Mouse (Mus musculus) neural tube, embryonic 11.5 days (tissue): ENCODE data around the gene Ttyh2. TPM values are rescaled to one million over a fixed set of nuclear protein-coding genes. Genes with fewer than 3 reads are reported as not detected.

Source experiments
- ATAC-seq: fragments of 200-750 bp; cut with Nextera tagmentation; 2 replicates; pipeline ENCODE4 v1.8.0; 2017; ENCODE audit warnings: moderate number of reproducible peaks, mild to moderate bottlenecking, moderate TSS enrichment, moderate library complexity; ENCODE audit not compliant: insufficient read depth, low FRiP score, low TSS enrichment
- DNase-seq: peaks from one replicate; pipeline ENCODE4 v3.0.0-alpha.2; 2015; ENCODE audit warnings: low spot score
- H3K27ac ChIP-seq: fragments of 300-500 bp; sonication (generic); 2 replicates; pipeline ENCODE4 v1.5.1; 2014; ENCODE audit warnings: low read depth, mild to moderate bottlenecking, low read length
- H3K27me3 ChIP-seq: fragments of 300-500 bp; sonication (generic); 2 replicates; pipeline ENCODE4 v1.6.1; 2014; ENCODE audit warnings: mild to moderate bottlenecking, low read length, mixed read lengths; ENCODE audit not compliant: control insufficient read depth, insufficient read depth
- H3K36me3 ChIP-seq: fragments of 300-500 bp; sonication (generic); 2 replicates; pipeline ENCODE4 v1.6.1; 2014; ENCODE audit warnings: mild to moderate bottlenecking, low read length, moderate library complexity, mixed read lengths; ENCODE audit not compliant: control insufficient read depth, insufficient read depth
- H3K4me1 ChIP-seq: fragments of 300-500 bp; sonication (generic); 2 replicates; pipeline ENCODE4 v1.6.1; 2014; ENCODE audit warnings: low read length, mixed read lengths; ENCODE audit not compliant: control insufficient read depth, insufficient read depth
- H3K4me2 ChIP-seq: fragments of 300-500 bp; sonication (generic); 2 replicates; pipeline ENCODE4 v1.6.1; 2014; ENCODE audit warnings: low read depth, mild to moderate bottlenecking, moderate library complexity
- H3K4me3 ChIP-seq: fragments of 300-500 bp; sonication (generic); 2 replicates; pipeline ENCODE4 v1.5.1; 2014; ENCODE audit warnings: low read depth, low read length
- H3K9ac ChIP-seq: fragments of 300-500 bp; sonication (generic); 2 replicates; pipeline ENCODE4 v1.6.1; 2014; ENCODE audit warnings: mild to moderate bottlenecking, low read length
- H3K9me3 ChIP-seq: fragments of 300-500 bp; sonication (generic); 2 replicates; pipeline ENCODE4 v1.6.1; 2016; ENCODE audit warnings: low read length; ENCODE audit not compliant: control insufficient read depth
- WGBS: fragments of 180-500 bp; shearing (Covaris S2); extraction: QIAGEN DNeasy Blood & Tissue Kit; methylation state at CpG from one replicate; pipeline ENCODE4 v1.1.7; 2014; 5-methylcytosine and 5-hydroxymethylcytosine counted together
- polyA plus RNA-seq: library from polyadenylated mRNA; unstranded; fragments of >200 nt; fragmentation: Nextera tagmentation; extraction: Ambion mirVana; gene quantifications from 2 replicates; pipeline ENCODE4 v1.2.1, GENCODE M21; 2014

Gene Ttyh2
- polyA plus RNA-seq, 1 experiment from 2014 or later, result 24.6 TPM

DNA sequence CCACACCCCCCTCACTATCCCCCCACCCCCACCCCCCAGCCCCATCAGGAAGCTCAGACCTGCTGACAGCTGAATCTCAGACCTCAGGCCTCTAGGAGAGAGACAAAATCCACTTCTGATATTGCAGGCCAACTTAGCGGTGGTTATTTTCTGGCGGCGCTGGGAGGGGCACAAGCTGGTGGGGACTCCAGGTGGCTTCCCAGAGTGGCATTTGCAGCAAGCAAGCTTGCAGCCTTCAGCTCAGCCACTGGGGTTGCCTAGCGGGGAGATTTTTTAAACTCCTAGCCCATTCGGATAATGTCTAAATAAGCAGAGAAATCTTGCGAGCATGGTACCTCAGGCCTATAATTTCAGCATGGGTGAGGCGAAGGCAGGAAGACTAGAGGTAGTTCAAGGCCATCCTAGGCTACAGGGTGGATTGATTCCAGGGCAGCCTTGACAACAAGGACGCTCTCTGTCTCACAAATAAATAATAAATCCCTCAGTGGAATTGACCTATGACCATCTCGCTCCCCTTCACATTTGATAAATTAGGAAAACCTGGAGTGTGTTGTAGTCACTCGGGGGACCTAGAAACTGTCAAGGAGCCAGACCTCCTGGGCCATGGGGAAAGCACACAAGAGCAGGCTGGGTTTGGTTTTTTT, 36.5 kb upstream of the Ttyh2 start:
- no peaks in the 10 kb centered on the region for H3K36me3 ChIP-seq
- ATAC-seq (no peak), DNase-seq (no peak)
- peaks cover 11% of the 10 kb centered on the region for H3K4me1 ChIP-seq
- no peak overlapping the region for H3K4me2 ChIP-seq
- no peaks in the 10 kb centered on the region for H3K27me3 ChIP-seq
- no peak overlapping the region for H3K4me3 ChIP-seq
- H3K27ac ChIP-seq, result no peak overlapping the region
- H3K9me3 ChIP-seq, result no peaks in the 10 kb centered on the region
- no peak overlapping the region for H3K9ac ChIP-seq
- WGBS, result 40% methylated on average over 10 of the region's 10 CpGs

DNA sequence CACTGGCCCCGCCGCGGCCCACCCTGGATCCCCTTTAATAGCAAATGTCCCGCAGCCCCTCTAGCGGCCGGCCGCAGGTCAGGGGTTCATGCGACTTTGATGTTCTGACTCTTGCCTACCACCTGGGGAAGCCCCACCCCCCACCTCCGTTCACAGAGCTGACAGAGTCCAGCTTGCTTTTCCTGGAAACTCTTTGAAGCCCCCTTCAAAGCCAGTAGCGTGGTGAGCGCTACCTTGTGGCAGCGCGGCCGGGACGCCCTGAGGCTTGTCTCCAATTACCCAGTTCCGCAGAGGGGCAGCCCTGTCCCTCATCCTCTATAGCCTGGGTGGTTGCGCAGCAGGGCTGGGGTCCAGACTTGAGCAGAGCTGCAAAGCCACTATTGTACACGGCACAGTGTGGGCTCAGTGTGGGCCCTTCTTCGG, 35.5 kb upstream of the Ttyh2 start:
- Histone ChIP-seq H3K27me3 (no peaks in the 10 kb centered on the region), H3K4me1 (peaks cover 11% of the 10 kb centered on the region), H3K27ac (no peak overlapping the region), H3K4me3 (no peak overlapping the region), H3K9me3 (no peaks in the 10 kb centered on the region), H3K36me3 (no peaks in the 10 kb centered on the region), H3K4me2 (peak overlapping the region; percentile 5; the same call in 1 of the 2 replicates), H3K9ac (no peak overlapping the region)
- DNase-seq (peak; percentile 47), ATAC-seq (no peak; the same call in 1 of the 2 replicates)
- WGBS, result 2% methylated on average over 19 of the region's 19 CpGs

DNA sequence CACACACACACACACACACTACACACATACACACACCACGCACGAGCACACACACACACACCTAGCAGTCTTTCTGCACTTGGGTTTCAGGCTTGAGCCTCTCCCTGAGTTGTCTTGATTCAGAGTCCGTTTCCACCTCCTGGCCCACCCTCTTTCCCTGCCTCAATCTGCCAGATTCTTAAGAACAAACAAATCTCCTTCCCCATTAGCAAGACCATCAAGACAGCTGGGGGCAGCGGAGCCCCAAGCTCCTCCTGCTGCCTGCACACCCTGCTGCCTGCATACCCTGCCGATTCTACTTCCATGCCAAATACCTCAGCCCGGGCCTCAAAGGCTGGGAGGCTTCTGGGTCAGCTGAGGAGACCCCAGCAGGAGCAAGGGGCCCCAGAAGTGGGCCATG, 34.6 kb upstream of the Ttyh2 start:
- H3K27ac ChIP-seq, result no peak overlapping the region
- H3K9ac ChIP-seq, result no peak overlapping the region
- no peak overlapping the region for H3K4me3 ChIP-seq
- no peak for DNase-seq
- 40% methylated on average over 6 of the region's 6 CpGs for WGBS
- ATAC-seq, result no peak
- peaks cover 11% of the 10 kb centered on the region for H3K4me1 ChIP-seq
- H3K36me3 ChIP-seq, result no peaks in the 10 kb centered on the region
- H3K27me3 ChIP-seq, result no peaks in the 10 kb centered on the region
- H3K4me2 ChIP-seq, result no peak overlapping the region
- H3K9me3 ChIP-seq, result no peaks in the 10 kb centered on the region

DNA sequence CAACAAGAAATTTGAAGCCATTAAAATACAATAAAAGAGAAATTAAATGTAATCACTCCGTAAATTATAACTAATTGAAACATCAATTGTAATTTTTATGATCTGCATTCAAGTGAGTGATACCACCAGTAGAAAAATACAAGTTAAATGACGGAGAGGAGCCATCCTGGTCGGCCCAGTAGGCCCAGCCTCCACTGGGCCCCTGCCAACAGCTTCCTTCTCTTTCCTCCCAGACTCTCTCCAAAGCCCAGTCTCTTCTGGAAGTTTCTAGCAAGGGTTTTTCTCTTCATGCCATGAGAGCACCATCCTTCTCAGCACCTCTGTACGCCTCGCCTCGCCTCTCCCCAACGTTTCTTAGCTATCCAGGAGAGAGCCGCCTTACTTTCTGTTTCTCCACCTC, 34.1 kb upstream of the Ttyh2 start:
- no peaks in the 10 kb centered on the region for H3K27me3 ChIP-seq
- H3K36me3 ChIP-seq, result no peaks in the 10 kb centered on the region
- H3K4me1 ChIP-seq, result peaks cover 11% of the 10 kb centered on the region
- ATAC-seq (no peak), DNase-seq (no peak)
- H3K4me2 ChIP-seq, result no peak overlapping the region
- WGBS, result 90% methylated on average over 8 of the region's 8 CpGs
- H3K9me3 ChIP-seq, result no peaks in the 10 kb centered on the region
- no peak overlapping the region for H3K4me3 ChIP-seq
- H3K27ac ChIP-seq, result no peak overlapping the region
- H3K9ac ChIP-seq, result no peak overlapping the region

- no peak for ATAC-seq
- Histone ChIP-seq H3K27ac (no peak overlapping the region), H3K9ac (no peak overlapping the region)
These were observed 33.0 kb upstream of the Ttyh2 start for GRCm38 (mm10) chr11:114642184-114642583.

GRCm38 (mm10) chr11:114642926-114643325, 32.3 kb upstream of the Ttyh2 start:
- Histone ChIP-seq H3K4me1 (peaks cover 6% of the 10 kb centered on the region), H3K4me2 (no peak overlapping the region), H3K27ac (no peak overlapping the region), H3K9me3 (no peaks in the 10 kb centered on the region), H3K36me3 (no peaks in the 10 kb centered on the region), H3K27me3 (no peaks in the 10 kb centered on the region), H3K4me3 (no peak overlapping the region), H3K9ac (no peak overlapping the region)
- DNase-seq (no peak), ATAC-seq (no peak)
- WGBS, result 87% methylated on average over 11 of the region's 11 CpGs

More at GRCm38 (mm10) chr11:114642184-114642583, 33.0 kb upstream of the Ttyh2 start:
- H3K4me2 ChIP-seq, result no peak overlapping the region
- DNase-seq, result no peak
- no peak overlapping the region for H3K4me3 ChIP-seq
- H3K36me3 ChIP-seq, result no peaks in the 10 kb centered on the region
- H3K4me1 ChIP-seq, result peaks cover 8% of the 10 kb centered on the region
- H3K27me3 ChIP-seq, result no peaks in the 10 kb centered on the region
- WGBS, result 61% methylated on average over 12 of the region's 12 CpGs
- H3K9me3 ChIP-seq, result no peaks in the 10 kb centered on the region

- H3K4me2 ChIP-seq, result no peak overlapping the region
- no peaks in the 10 kb centered on the region for H3K9me3 ChIP-seq
- no peak overlapping the region for H3K27ac ChIP-seq
- H3K4me3 ChIP-seq, result no peak overlapping the region
- no peak for DNase-seq
- peaks cover 6% of the 10 kb centered on the region for H3K4me1 ChIP-seq
- no peak for ATAC-seq
- no peaks in the 10 kb centered on the region for H3K36me3 ChIP-seq
- WGBS, result 38% methylated on average over 2 of the region's 2 CpGs
- H3K9ac ChIP-seq, result no peak overlapping the region
- H3K27me3 ChIP-seq, result no peaks in the 10 kb centered on the region
These were observed 31.1 kb upstream of the Ttyh2 start for GRCm38 (mm10) chr11:114644122-114644521.

GRCm38 (mm10) chr11:114649510-114649909, 25.7 kb upstream of the Ttyh2 start:
- H3K36me3 ChIP-seq, result no peaks in the 10 kb centered on the region
- no peaks in the 10 kb centered on the region for H3K27me3 ChIP-seq
- no peaks in the 10 kb centered on the region for H3K9me3 ChIP-seq
- H3K4me1 ChIP-seq, result no peaks in the 10 kb centered on the region
- WGBS, result 74% methylated on average over 4 of the region's 4 CpGs
- DNase-seq (no peak), ATAC-seq (no peak)
- no peak overlapping the region for H3K4me3 ChIP-seq
- H3K9ac ChIP-seq, result no peak overlapping the region
- H3K27ac ChIP-seq, result no peak overlapping the region
- no peak overlapping the region for H3K4me2 ChIP-seq

DNA sequence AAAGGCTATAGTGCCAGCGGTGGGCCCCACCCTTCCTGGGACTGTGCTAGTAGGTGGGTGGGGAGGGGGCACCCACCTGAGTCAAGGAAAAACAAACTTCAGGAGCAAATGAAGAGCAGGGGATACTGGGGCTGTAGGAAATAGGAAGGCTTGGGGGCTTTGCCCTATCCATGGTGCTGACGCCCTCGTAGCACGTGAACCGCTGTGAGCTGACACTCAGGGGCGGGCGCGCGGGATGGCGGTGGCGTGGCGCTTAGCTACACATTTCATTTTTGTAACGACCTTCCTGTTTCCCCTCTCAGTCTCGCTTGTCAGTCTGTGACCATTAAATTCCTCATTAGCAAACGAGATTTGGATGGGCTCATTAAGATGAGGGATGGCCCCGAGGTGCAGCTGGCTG, 22.7 kb upstream of the Ttyh2 start:
- H3K4me2 ChIP-seq, result no peak overlapping the region
- no peak overlapping the region for H3K9ac ChIP-seq
- no peaks in the 10 kb centered on the region for H3K9me3 ChIP-seq
- no peak overlapping the region for H3K4me3 ChIP-seq
- H3K4me1 ChIP-seq, result no peaks in the 10 kb centered on the region
- no peaks in the 10 kb centered on the region for H3K36me3 ChIP-seq
- 7% methylated on average over 16 of the region's 16 CpGs for WGBS
- H3K27me3 ChIP-seq, result no peaks in the 10 kb centered on the region
- no peak for DNase-seq
- ATAC-seq, result no peak
- no peak overlapping the region for H3K27ac ChIP-seq
